Mouse (Mus musculus): Measurements from ENCODE around the gene Egfl8. TPM values are rescaled to one million over a fixed set of nuclear protein-coding genes. Genes with fewer than 3 reads are reported as not detected.

Gene Egfl8
- total RNA-seq, 2 experiments from 2014 or later, result 4.3 to 5.2 TPM

GRCm38 (mm10) chr17:34651507-34652221 is 35.9 kb upstream of the Egfl8 start:
- intact Hi-C loops (cut with DNase I), result loop anchor here (5.0 kb wide), 2 partner anchors 61 to 186 kb away; partner anchors contain the start of genes Dxo and Stk19

GRCm38 (mm10) chr17:34650781-34651180 is 35.0 kb upstream of the Egfl8 start:
- intact Hi-C loops (cut with DNase I), result loop anchor here (5.0 kb wide), 2 partner anchors 62 to 187 kb away; partner anchors contain the start of genes Dxo and Stk19
- peak in 1 of 2 experiments; percentile 26 for DNase-seq (ENCODE audit: extremely low spot score in 1 of 2, low spot score in 2 of 2)

More at GRCm38 (mm10) chr17:34651507-34652221, 35.9 kb upstream of the Egfl8 start:
- peak in 1 of 2 experiments; percentile 74 for DNase-seq (ENCODE audit: extremely low spot score in 1 of 2, low spot score in 2 of 2)

- intact Hi-C loops (cut with DNase I), result no loop called here
- DNase-seq (ENCODE audit: extremely low spot score in 1 of 2, low spot score in 2 of 2), result peak in 1 of 2 experiments; percentile 37
These were observed 33.5 kb upstream of the Egfl8 start for GRCm38 (mm10) chr17:34649106-34649864.

- no peak for DNase-seq (ENCODE audit: extremely low spot score in 1 of 2, low spot score in 2 of 2)
- intact Hi-C loops (cut with DNase I), result no loop called here
These were observed 32.5 kb upstream of the Egfl8 start for GRCm38 (mm10) chr17:34648141-34648890.

DNA sequence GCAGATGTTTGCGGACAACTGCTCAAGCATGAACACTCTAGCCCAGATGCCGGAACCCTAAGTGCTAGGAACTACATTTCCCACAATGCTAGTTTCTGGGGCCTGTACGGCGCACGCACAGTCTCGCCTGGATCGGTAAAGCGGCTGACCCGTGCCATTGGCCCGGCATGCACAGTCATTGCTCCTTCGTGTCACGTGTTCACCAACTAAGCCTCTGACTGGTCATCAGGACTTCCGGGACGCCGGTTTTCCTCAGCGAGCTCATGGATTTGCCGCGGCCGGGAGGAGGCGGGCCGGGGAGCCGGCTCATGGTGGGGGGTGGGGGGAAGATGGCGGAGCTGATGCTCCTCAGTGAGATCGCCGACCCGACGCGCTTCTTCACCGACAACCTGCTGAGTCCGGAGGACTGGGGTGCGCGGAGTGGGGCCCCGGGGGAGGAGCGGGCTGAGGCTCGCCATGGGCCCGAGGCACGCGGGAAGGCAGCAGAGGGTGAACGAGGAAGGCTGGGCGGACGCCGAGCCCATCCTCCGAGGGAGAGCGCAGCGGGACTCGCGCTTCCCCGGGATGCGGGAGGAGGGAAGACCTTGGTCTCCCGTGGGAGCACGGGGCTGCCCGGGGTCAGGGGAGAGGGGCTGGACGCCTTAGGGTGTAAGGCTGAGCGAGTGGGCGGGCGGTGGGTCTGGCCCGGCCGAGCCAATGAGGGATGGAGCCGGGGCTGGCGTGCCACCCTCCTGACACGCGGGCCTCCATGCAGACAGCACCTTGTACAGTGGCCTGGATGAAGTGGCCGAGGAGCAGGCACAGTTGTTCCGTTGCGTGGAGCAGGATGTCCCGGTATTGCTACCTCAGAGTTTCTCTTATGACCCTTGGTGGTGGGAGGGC is 31.4 kb upstream of the Egfl8 start, which contains the start of gene Atf6b:
Gene Atf6b (plus strand): TSS at position 241 of the 882 bp plus-strand sequence.
- DNase-seq (ENCODE audit: extremely low spot score in 1 of 2, low spot score in 2 of 2), result peak; percentile 97 to 99
- intact Hi-C loops (cut with DNase I), result no loop called here

- DNase-seq (ENCODE audit: extremely low spot score in 1 of 2, low spot score in 2 of 2), result no peak
- intact Hi-C loops (cut with DNase I), result no loop called here
These were observed 30.2 kb upstream of the Egfl8 start for GRCm38 (mm10) chr17:34645831-34646511.

DNA sequence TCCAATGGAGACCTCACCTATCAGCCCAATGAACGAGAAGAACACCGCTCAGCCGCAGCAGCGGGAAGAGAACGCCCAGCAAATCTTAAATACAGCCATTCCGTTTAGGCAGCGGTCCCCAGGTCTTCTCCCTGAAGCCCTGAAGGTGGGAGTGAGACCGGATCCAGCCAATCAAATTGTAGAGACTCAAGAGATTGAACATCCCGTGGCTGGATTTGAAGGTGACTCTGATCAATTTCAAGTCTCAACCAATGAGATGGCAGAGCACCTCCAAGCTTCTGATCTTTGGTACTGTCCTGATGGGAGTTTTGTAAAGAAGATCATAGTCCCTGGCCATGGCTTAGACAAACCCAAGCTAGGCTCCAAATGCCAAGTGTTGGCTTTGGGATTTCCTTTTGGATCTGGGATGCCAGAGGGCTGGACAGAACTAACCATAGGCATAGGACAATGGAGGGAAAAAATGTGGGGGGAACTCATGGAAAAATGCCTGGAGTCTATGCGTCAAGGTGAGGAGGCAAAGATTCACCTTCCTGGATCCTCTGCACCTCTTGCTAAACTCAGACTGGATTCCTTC is 29.6 kb upstream of the Egfl8 start:
- intact Hi-C loops (cut with DNase I), result no loop called here
- no peak for DNase-seq (ENCODE audit: extremely low spot score in 1 of 2, low spot score in 2 of 2)

DNA sequence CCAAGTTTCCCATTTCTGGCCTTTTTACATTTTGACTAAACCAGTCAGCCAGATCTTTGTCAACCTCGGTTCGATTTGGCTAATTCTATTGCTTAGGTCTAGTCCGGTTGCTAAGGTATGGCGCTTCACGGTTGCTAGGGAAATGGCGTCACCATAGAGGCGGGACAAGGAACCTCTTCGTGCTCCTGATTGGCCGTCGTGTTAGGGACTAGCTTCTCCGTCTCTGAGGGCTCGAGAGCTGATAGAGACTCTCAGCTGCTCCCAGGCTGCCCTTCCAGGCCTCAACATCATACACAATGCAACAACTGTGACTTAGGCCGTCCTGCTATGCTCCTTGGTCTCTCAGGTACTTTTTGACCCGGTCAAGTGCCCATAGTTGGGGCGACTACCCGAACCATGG is 28.8 kb upstream of the Egfl8 start, which contains the start of gene Fkbpl:
Gene Fkbpl (plus strand): TSS at position 157 of the 400 bp plus-strand sequence.
- intact Hi-C loops (cut with DNase I), result no loop called here
- DNase-seq (ENCODE audit: extremely low spot score in 1 of 2, low spot score in 2 of 2), result peak; percentile 94 to 98

- intact Hi-C loops (cut with DNase I), result no loop called here
These were observed 28.2 kb upstream of the Egfl8 start for GRCm38 (mm10) chr17:34643944-34644343.

GRCm38 (mm10) chr17:34643379-34643778 is 27.6 kb upstream of the Egfl8 start:
- intact Hi-C loops (cut with DNase I), result no loop called here

More at GRCm38 (mm10) chr17:34643944-34644343, 28.2 kb upstream of the Egfl8 start:
- no peak for DNase-seq (ENCODE audit: extremely low spot score in 1 of 2, low spot score in 2 of 2)

GRCm38 (mm10) chr17:34641945-34642344 is 26.2 kb upstream of the Egfl8 start:
- intact Hi-C loops (cut with DNase I), result no loop called here
- DNase-seq (ENCODE audit: extremely low spot score in 1 of 2, low spot score in 2 of 2), result no peak

More at GRCm38 (mm10) chr17:34643379-34643778, 27.6 kb upstream of the Egfl8 start:
- DNase-seq (ENCODE audit: extremely low spot score in 1 of 2, low spot score in 2 of 2), result no peak

- intact Hi-C loops (cut with DNase I), result no loop called here
- DNase-seq (ENCODE audit: extremely low spot score in 1 of 2, low spot score in 2 of 2), result peak in 1 of 2 experiments; percentile 42
These were observed 25.2 kb upstream of the Egfl8 start for GRCm38 (mm10) chr17:34640778-34641601.

DNA sequence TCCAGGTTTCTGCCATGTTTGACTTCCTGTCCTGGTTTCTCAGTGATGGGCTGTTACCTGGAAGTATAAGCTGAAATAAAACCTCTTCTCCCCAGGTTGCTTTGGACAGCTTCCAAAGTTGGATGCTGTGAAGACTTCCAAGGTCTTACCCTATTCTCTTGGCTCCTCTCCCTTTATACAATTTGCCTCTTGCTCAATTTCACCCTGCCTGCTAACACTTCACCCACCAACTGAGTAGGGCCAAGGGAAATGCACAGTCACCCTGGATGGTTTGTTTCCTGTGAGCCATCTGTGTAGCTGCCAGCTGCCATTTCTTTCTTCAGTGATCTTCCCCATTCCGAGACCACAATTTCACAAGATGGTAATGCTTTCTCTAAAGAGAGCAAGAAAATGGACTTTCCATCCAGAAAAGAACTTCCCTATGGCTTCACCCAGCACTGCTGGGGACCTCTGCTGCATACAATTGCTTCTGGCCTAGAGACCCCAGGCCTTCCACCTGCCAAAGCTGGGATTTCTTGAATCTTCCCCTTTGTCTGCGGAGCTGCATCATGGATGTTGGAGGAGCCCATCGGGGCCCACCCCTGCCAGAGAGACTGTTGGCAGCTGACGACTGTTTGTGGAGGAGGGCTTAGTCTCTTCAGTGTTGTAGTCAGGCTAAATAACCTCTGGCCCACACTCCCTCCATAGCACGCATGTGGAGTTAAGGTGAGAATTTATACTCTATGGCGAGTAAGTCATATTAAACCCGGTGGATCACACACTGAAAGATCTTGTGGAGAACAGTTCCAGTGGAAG is 23.9 kb upstream of the Egfl8 start:
- intact Hi-C loops (cut with DNase I), result no loop called here
- peak in 1 of 2 experiments; percentile 18 for DNase-seq (ENCODE audit: extremely low spot score in 1 of 2, low spot score in 2 of 2)

- intact Hi-C loops (cut with DNase I), result no loop called here
- no peak for DNase-seq (ENCODE audit: extremely low spot score in 1 of 2, low spot score in 2 of 2)
These were observed 21.7 kb upstream of the Egfl8 start for GRCm38 (mm10) chr17:34637459-34637858.

- intact Hi-C loops (cut with DNase I), result no loop called here
- no peak for DNase-seq (ENCODE audit: extremely low spot score in 1 of 2, low spot score in 2 of 2)
These were observed 19.9 kb upstream of the Egfl8 start for GRCm38 (mm10) chr17:34635671-34636070.
